Mouse (Mus musculus): ENCODE results near the gene Atp5e. TPM values are rescaled to one million over a fixed set of nuclear protein-coding genes. Genes with fewer than 3 reads are reported as not detected.

Atp5e gene
- polyA plus RNA-seq, 1 experiment from 2014 or later = 771 TPM

DNA sequence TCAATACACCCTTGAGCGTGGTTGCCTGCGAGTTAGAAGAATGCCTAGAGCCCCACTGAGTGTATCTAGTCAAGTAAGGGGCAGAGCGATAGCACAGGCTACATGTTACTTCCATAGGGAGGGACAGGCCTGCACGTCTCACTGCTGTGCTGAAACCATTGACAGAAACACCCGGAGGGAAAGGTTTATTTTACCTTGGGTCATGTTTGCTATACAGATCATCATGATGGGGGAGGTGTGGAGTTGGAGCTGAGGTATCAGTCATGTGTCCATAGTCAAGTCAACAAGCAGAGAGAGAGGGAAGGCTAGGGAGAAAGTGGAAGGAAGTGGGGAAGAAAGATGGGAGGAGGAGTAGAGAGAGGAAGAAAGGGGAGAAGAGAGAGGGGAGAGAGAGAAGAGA is 23.1 kb upstream of the Atp5e start:
- Histone ChIP-seq H3K4me2 (ENCODE audit: low read length) (no peak overlapping the region), H3K9ac (replicated peaks; ENCODE audit: low read length) (no peak overlapping the region), H3K36me3 (ENCODE audit: control insufficient read depth, insufficient read depth, low read length) (no peaks in the 10 kb centered on the region), H3K4me1 (ENCODE audit: control insufficient read depth, insufficient read depth, low read length) (no peaks in the 10 kb centered on the region), H3K27ac (replicated peaks; ENCODE audit: low read depth, low read length) (no peak overlapping the region), H3K27me3 (ENCODE audit: control insufficient read depth, insufficient read depth, low read length) (no peaks in the 10 kb centered on the region), H3K9me3 (ENCODE audit: control insufficient read depth, low read length) (no peaks in the 10 kb centered on the region), H3K4me3 (replicated peaks; ENCODE audit: low read depth, low read length) (no peak overlapping the region)
- 84% methylated on average over 5 of the region's 5 CpGs for WGBS
- ATAC-seq (ENCODE audit: low FRiP score, low TSS enrichment) (no peak), DNase-seq (no peak)

DNA sequence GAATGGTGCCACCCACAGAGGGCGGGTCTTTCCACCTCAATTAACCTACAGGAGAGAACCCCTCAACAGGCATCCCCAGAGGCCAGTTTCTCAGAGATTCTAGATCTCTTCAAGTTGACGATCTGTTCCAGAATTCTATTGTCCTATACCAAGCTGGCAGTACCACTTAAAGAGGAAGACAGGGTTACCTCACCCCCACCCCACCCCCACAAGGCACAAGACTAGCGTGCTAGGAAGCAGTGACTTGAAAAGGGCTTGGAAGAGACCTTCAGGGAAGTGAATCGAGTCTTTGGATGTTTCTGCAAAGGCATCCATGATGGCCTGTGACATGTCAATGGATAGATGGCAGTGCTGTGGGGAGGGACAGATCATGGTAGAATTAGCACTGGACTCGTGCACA is 14.8 kb upstream of the Atp5e start:
- WGBS = 77% methylated on average over 5 of the region's 5 CpGs

DNA sequence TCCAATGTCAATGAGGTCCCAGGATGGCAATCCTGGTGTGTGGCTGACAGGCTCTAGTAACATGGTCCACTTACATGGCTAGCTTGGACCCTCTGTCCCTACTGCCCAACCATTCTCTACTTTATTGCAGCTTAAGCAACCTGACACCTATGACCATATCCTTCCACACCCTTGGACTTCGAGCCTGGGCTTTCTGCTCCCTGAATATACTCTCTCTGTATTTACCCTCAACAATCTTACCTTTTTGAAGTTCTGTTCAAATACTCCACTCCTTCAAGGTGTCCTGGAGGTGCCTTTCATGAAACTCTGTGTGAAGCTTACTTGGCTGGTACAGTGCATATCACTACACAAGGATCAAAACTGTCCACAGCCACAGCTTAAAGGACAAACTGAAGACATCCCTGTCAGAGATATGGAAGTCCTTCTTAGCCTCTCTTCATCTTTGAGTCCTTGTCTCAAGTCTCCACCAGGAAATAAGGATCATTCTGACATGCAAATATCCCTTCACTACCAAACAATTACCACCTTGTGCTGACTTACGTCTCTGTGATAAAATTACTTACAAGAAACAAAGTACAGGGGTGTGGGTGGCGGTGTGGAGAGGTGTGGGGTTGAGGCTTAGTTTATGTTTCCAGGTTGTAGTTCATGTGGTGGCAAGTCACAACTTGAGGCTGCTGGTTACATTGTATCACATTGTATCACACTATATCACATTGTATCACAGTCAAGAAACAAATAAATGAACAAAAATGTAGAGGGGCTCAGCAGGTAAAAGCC is 13.8 kb upstream of the Atp5e start:
- no peak overlapping the region for H3K9ac ChIP-seq (replicated peaks; ENCODE audit: low read length)
- H3K9me3 ChIP-seq (ENCODE audit: control insufficient read depth, low read length) = no peaks in the 10 kb centered on the region
- no peak overlapping the region for H3K4me2 ChIP-seq (ENCODE audit: low read length)
- DNase-seq (no peak), ATAC-seq (ENCODE audit: low FRiP score, low TSS enrichment) (no peak)
- no peak overlapping the region for H3K27ac ChIP-seq (replicated peaks; ENCODE audit: low read depth, low read length)
- H3K4me1 ChIP-seq (ENCODE audit: control insufficient read depth, insufficient read depth, low read length) = peaks cover 3% of the 10 kb centered on the region; the same call in 1 of the 2 replicates
- H3K4me3 ChIP-seq (replicated peaks; ENCODE audit: low read depth, low read length) = no peak overlapping the region
- 84% methylated on average over 3 of the region's 3 CpGs for WGBS
- no peaks in the 10 kb centered on the region for H3K27me3 ChIP-seq (ENCODE audit: control insufficient read depth, insufficient read depth, low read length)
- no peaks in the 10 kb centered on the region for H3K36me3 ChIP-seq (ENCODE audit: control insufficient read depth, insufficient read depth, low read length)

More for the DNA sequence above, 14.8 kb upstream of the Atp5e start:
- no peaks in the 10 kb centered on the region for H3K4me1 ChIP-seq (ENCODE audit: control insufficient read depth, insufficient read depth, low read length)
- no peaks in the 10 kb centered on the region for H3K27me3 ChIP-seq (ENCODE audit: control insufficient read depth, insufficient read depth, low read length)
- H3K9me3 ChIP-seq (ENCODE audit: control insufficient read depth, low read length) = no peaks in the 10 kb centered on the region
- DNase-seq (no peak), ATAC-seq (ENCODE audit: low FRiP score, low TSS enrichment) (no peak)
- H3K4me3 ChIP-seq (replicated peaks; ENCODE audit: low read depth, low read length) = no peak overlapping the region
- H3K4me2 ChIP-seq (ENCODE audit: low read length) = no peak overlapping the region
- H3K27ac ChIP-seq (replicated peaks; ENCODE audit: low read depth, low read length) = no peak overlapping the region
- no peak overlapping the region for H3K9ac ChIP-seq (replicated peaks; ENCODE audit: low read length)
- H3K36me3 ChIP-seq (ENCODE audit: control insufficient read depth, insufficient read depth, low read length) = no peaks in the 10 kb centered on the region

DNA sequence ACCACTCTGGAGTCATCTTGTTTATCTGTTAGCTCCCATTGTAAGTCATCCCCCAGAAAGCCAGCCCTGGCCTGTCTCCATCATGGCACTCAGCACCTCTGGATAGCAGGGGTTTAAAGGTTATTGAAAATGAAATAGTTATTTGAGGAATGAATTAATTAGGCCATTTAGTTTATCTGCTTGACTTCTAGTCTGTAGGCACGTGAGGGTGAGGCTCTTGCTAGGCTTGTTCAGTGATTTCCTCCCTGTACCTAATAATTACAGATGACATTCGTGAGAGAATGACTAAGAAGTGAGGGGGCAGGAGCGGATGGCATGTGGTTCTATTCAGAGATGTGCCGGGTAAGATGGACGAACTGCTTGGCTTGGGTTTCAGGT is 9.6 kb upstream of the Atp5e start:
- Histone ChIP-seq H3K9me3 (ENCODE audit: control insufficient read depth, low read length) (no peaks in the 10 kb centered on the region), H3K9ac (replicated peaks; ENCODE audit: low read length) (0 out of 2 replicates have a peak overlapping the region, but pooled peaks have one; percentile 45), H3K4me2 (ENCODE audit: low read length) (peak overlapping the region; percentile 76), H3K4me1 (ENCODE audit: control insufficient read depth, insufficient read depth, low read length) (peaks cover 11% of the 10 kb centered on the region; the same call in 1 of the 2 replicates), H3K27ac (replicated peaks; ENCODE audit: low read depth, low read length) (no peak overlapping the region), H3K4me3 (replicated peaks; ENCODE audit: low read depth, low read length) (peak overlapping the region; percentile 82), H3K36me3 (ENCODE audit: control insufficient read depth, insufficient read depth, low read length) (peaks cover 3% of the 10 kb centered on the region; the same call in 1 of the 2 replicates), H3K27me3 (ENCODE audit: control insufficient read depth, insufficient read depth, low read length) (no peaks in the 10 kb centered on the region)
- DNase-seq (no peak), ATAC-seq (ENCODE audit: low FRiP score, low TSS enrichment) (no peak)
- 86% methylated on average over 5 of the region's 5 CpGs for WGBS

DNA sequence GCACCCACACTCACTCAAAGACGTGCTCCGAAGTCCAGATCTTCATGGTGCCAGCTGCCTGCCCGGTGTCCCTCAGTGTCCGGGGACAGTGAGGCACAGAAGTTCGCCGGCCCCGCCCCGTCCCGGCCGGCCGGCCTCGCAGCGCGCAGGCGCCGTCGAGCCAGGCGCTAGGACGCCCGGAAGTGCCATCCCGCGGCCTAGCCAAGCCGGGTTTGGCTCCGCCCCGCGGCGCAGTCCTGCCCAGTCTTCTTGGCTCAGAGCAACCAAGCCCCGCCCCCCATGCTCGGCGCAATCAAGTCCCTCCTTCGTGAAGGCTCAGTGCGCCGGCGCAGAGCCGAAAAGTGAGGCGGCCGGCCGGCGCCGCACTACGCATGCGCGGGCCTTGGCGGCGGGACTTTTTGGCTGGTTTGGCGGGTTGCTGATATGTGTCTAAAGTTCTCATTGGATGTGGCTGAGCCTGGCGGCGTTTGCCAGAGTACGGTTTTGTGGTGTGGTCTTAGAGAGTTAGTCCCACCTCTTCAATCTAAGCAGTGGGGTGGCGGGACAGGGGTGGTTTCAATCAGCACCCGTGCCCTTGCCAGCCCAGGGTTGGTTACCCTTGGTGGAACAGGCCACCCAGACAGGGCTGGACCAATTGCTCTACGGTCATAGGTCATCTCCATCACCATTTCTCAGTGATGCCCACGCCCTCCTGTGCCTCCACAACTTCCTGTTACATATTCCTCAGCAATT is 9.1 kb upstream of the Atp5e start, which contains the start of gene Prelid3b:
TSS of gene Prelid3b (minus strand) at position 264 of the 732 bp plus-strand sequence.
- peak; percentile 100 for DNase-seq
- ATAC-seq (ENCODE audit: low FRiP score, low TSS enrichment) = peak; percentile 99
- 0 out of 2 replicates have a peak within 1 kb of the TSS, but pooled peaks have one; percentile 13 for H3K27ac ChIP-seq (replicated peaks; ENCODE audit: low read depth, low read length)
- peak within 1 kb of the TSS; percentile 82 for H3K4me3 ChIP-seq (replicated peaks; ENCODE audit: low read depth, low read length)
- H3K9me3 ChIP-seq (ENCODE audit: control insufficient read depth, low read length) = no peaks in the 10 kb centered on the region
- H3K4me1 ChIP-seq (ENCODE audit: control insufficient read depth, insufficient read depth, low read length) = peaks cover 11% of the 10 kb centered on the region; the same call in 1 of the 2 replicates
- WGBS = 1% methylated on average over 53 of the region's 53 CpGs
- H3K27me3 ChIP-seq (ENCODE audit: control insufficient read depth, insufficient read depth, low read length) = no peaks in the 10 kb centered on the region
- H3K36me3 ChIP-seq (ENCODE audit: control insufficient read depth, insufficient read depth, low read length) = peaks cover 7% of the 10 kb centered on the region; the same call in 1 of the 2 replicates
- peak within 1 kb of the TSS; percentile 76 for H3K4me2 ChIP-seq (ENCODE audit: low read length)
- H3K9ac ChIP-seq (replicated peaks; ENCODE audit: low read length) = peak within 1 kb of the TSS; percentile 76

DNA sequence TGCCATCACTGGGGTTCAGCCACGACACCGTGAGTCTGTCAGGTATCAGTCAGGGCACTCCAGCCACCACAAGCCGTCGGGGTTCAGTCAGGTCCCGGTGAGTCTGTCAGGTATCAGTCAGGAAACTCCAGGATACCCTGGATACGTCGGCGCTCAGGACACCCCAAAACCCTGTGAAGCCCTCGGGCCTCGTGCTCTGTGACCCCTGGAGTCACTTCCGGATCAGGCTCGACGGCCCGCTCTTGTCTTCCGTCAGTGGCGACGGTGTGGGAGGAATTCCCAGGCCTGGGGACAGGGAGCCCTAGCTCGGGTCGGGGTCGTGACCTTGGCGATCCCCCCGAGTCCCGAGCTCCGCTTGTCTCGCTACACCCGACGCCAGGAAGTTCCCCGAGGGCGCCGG is 8.5 kb upstream of the Atp5e start:
- WGBS = 7% methylated on average over 30 of the region's 30 CpGs
- Histone ChIP-seq H3K27me3 (ENCODE audit: control insufficient read depth, insufficient read depth, low read length) (no peaks in the 10 kb centered on the region), H3K9me3 (ENCODE audit: control insufficient read depth, low read length) (no peaks in the 10 kb centered on the region), H3K9ac (replicated peaks; ENCODE audit: low read length) (peak overlapping the region; percentile 76), H3K4me1 (ENCODE audit: control insufficient read depth, insufficient read depth, low read length) (peaks cover 11% of the 10 kb centered on the region; the same call in 1 of the 2 replicates), H3K36me3 (ENCODE audit: control insufficient read depth, insufficient read depth, low read length) (peaks cover 8% of the 10 kb centered on the region; the same call in 1 of the 2 replicates), H3K4me3 (replicated peaks; ENCODE audit: low read depth, low read length) (peak overlapping the region; percentile 82), H3K4me2 (ENCODE audit: low read length) (peak overlapping the region; percentile 76), H3K27ac (replicated peaks; ENCODE audit: low read depth, low read length) (0 out of 2 replicates have a peak overlapping the region, but pooled peaks have one; percentile 13)
- peak; percentile 49 for ATAC-seq (ENCODE audit: low FRiP score, low TSS enrichment)
- DNase-seq = no peak

DNA sequence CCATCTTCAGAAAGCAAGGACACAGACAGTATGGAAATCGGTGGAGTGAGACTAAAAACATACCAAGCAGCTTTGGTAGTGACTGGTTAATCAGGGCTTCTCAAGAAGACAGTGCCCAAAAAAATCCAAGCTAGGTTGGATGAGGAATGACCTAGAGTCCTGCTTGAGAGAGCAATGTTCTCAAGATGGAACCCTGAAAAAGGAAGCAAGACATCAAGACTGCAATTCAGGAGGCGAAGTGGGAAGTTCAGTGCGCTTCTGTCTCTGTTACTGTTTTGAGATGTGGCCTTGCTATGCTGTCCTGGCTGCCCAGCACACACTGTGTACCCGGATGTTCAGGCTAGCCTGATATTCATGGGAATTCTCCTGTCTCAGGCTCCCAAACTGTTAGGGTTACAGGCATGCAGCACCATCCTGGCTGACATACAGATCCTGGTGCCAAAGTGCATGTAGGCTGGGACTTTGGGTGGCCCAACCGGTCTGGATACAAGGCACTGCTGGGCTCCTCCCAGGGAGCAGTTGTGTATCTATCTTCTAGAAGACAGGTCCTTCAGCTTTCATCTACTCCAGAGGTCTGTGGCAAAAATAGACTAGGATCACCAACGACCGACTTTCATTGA is 7.0 kb upstream of the Atp5e start:
- Histone ChIP-seq H3K4me3 (replicated peaks; ENCODE audit: low read depth, low read length) (no peak overlapping the region), H3K27ac (replicated peaks; ENCODE audit: low read depth, low read length) (no peak overlapping the region), H3K9ac (replicated peaks; ENCODE audit: low read length) (no peak overlapping the region), H3K4me1 (ENCODE audit: control insufficient read depth, insufficient read depth, low read length) (peaks cover 11% of the 10 kb centered on the region; the same call in 1 of the 2 replicates), H3K4me2 (ENCODE audit: low read length) (no peak overlapping the region), H3K27me3 (ENCODE audit: control insufficient read depth, insufficient read depth, low read length) (no peaks in the 10 kb centered on the region), H3K36me3 (ENCODE audit: control insufficient read depth, insufficient read depth, low read length) (peaks cover 16% of the 10 kb centered on the region), H3K9me3 (ENCODE audit: control insufficient read depth, low read length) (no peaks in the 10 kb centered on the region)
- 96% methylated on average over 7 of the region's 7 CpGs for WGBS
- DNase-seq (no peak), ATAC-seq (ENCODE audit: low FRiP score, low TSS enrichment) (no peak)

DNA sequence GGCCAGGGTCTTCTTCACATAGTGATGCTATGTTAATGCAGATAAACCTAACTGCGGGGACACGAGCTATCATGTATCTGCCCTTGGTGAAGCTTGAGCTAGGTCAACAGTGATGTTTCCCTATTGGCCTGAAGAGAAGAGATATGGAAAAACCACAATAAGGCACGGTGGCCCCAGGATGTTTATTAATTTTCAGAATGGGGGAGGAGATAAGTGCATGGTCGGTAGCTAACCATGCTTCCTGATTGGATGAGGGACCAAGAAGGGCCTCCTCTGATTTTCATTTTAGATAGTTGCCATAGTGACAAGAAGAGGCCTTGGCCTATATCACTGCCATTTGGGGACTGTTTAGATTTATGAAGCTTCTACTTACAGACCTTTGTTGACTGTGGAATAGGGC is 6.4 kb upstream of the Atp5e start:
- H3K4me3 ChIP-seq (replicated peaks; ENCODE audit: low read depth, low read length) = no peak overlapping the region
- DNase-seq = no peak
- WGBS = 84% methylated on average over 4 of the region's 4 CpGs
- H3K4me1 ChIP-seq (ENCODE audit: control insufficient read depth, insufficient read depth, low read length) = peaks cover 11% of the 10 kb centered on the region; the same call in 1 of the 2 replicates
- ATAC-seq (ENCODE audit: low FRiP score, low TSS enrichment) = no peak
- H3K9me3 ChIP-seq (ENCODE audit: control insufficient read depth, low read length) = no peaks in the 10 kb centered on the region
- no peak overlapping the region for H3K4me2 ChIP-seq (ENCODE audit: low read length)
- H3K9ac ChIP-seq (replicated peaks; ENCODE audit: low read length) = no peak overlapping the region
- H3K27ac ChIP-seq (replicated peaks; ENCODE audit: low read depth, low read length) = no peak overlapping the region
- peaks cover 22% of the 10 kb centered on the region for H3K36me3 ChIP-seq (ENCODE audit: control insufficient read depth, insufficient read depth, low read length)
- H3K27me3 ChIP-seq (ENCODE audit: control insufficient read depth, insufficient read depth, low read length) = no peaks in the 10 kb centered on the region
